Mouse (Mus musculus) lung, embryonic 15.5 days (tissue): ENCODE measurements at regions not wholly inside any gene's neighbourhood (a gene's known extent, or its start where the extent isn't known, plus 50 kb on each side); places are given as distances from the start of the nearest gene placed in this dataset.

Experiments
- ATAC-seq: fragments of 200-750 bp; cut with Nextera tagmentation; 2 replicates; pipeline ENCODE4 v1.8.0; 2017; ENCODE audit warnings: moderate number of reproducible peaks, borderline replicate concordance; ENCODE audit not compliant: low FRiP score, low TSS enrichment; ENCODE audit errors: extremely low read depth
- H3K27ac ChIP-seq: fragments of 300-500 bp; sonication (generic); 2 replicates; pipeline ENCODE4 v1.5.1; 2015; ENCODE audit warnings: moderate library complexity, mild to moderate bottlenecking, inconsistent platforms
- H3K27me3 ChIP-seq: fragments of 300-500 bp; sonication (generic); 2 replicates; pipeline ENCODE4 v1.6.1; 2015; ENCODE audit warnings: inconsistent platforms
- H3K36me3 ChIP-seq: fragments of 300-500 bp; sonication (generic); 2 replicates; pipeline ENCODE4 v1.6.1; 2015; ENCODE audit warnings: inconsistent platforms
- H3K4me1 ChIP-seq: fragments of 300-500 bp; sonication (generic); 2 replicates; pipeline ENCODE4 v1.6.1; 2015; ENCODE audit warnings: inconsistent platforms
- H3K4me2 ChIP-seq: fragments of 300-500 bp; sonication (generic); 2 replicates; pipeline ENCODE4 v1.6.1; 2015; ENCODE audit warnings: inconsistent platforms, mild to moderate bottlenecking, moderate library complexity
- H3K4me3 ChIP-seq: fragments of 300-500 bp; sonication (generic); 2 replicates; pipeline ENCODE4 v1.5.1; 2015; ENCODE audit warnings: mild to moderate bottlenecking, inconsistent platforms
- H3K9ac ChIP-seq: fragments of 300-500 bp; sonication (generic); 2 replicates; pipeline ENCODE4 v1.6.1; 2015; ENCODE audit warnings: inconsistent platforms
- H3K9me3 ChIP-seq: fragments of 300-500 bp; sonication (generic); 2 replicates; pipeline ENCODE4 v1.6.1; 2016; ENCODE audit warnings: inconsistent platforms
- WGBS: fragments of 180-500 bp; shearing (Covaris S2); methylation state at CpG from one replicate; pipeline ENCODE4 v1.1.7; 2015; 5-methylcytosine and 5-hydroxymethylcytosine counted together

GRCm38 (mm10) chr10:17114805-17115204, 608.2 kb upstream of the Cited2 start:
- Histone ChIP-seq H3K27me3 (no peaks in the 10 kb centered on the region), H3K9ac (no peak overlapping the region), H3K4me1 (no peaks in the 10 kb centered on the region), H3K9me3 (no peaks in the 10 kb centered on the region), H3K36me3 (no peaks in the 10 kb centered on the region), H3K4me3 (no peak overlapping the region), H3K4me2 (no peak overlapping the region), H3K27ac (no peak overlapping the region)
- WGBS = 90% methylated on average over 4 of the region's 4 CpGs
- ATAC-seq = no peak

GRCm38 (mm10) chr10:17129391-17130163, 593.4 kb upstream of the Cited2 start:
- Histone ChIP-seq H3K9me3 (no peaks in the 10 kb centered on the region; the same call in 1 of the 2 replicates), H3K4me3 (no peak overlapping the region), H3K27me3 (no peaks in the 10 kb centered on the region), H3K27ac (no peak overlapping the region), H3K9ac (no peak overlapping the region), H3K4me1 (0 out of 2 replicates have a peak, but pooled peaks cover 8% of the 10 kb centered on the region), H3K4me2 (no peak overlapping the region), H3K36me3 (no peaks in the 10 kb centered on the region)
- WGBS = 90% methylated on average over 4 of the region's 4 CpGs
- ATAC-seq = no peak

- Histone ChIP-seq H3K4me1 (0 out of 2 replicates have a peak, but pooled peaks cover 8% of the 10 kb centered on the region), H3K27me3 (no peaks in the 10 kb centered on the region), H3K4me2 (no peak overlapping the region), H3K27ac (no peak overlapping the region), H3K36me3 (no peaks in the 10 kb centered on the region), H3K9me3 (no peaks in the 10 kb centered on the region), H3K4me3 (no peak overlapping the region), H3K9ac (no peak overlapping the region)
- 72% methylated on average over 1 of the region's 1 CpGs for WGBS
- ATAC-seq = no peak
These were observed 592.4 kb upstream of the Cited2 start for GRCm38 (mm10) chr10:17130661-17131060.

DNA sequence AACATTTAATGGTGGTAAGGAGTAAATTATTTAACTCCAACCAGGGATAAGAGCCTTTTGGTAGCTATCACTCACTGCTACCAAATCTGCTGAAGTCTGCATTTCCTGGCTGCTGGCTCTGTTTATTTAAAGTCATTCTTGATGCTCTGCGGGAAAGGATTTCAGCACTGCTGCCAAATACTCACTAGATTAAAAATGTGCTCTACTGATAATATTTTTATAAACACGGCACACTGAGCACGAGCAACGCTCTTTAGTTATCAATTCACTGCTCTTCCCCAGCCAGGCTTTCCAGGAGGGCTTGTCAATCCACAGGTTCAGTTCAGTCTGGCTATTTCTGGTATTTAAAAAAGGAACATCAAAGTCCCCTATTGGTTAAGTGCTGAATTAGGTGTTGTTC, 591.3 kb upstream of the Cited2 start:
- Histone ChIP-seq H3K4me2 (no peak overlapping the region), H3K36me3 (no peaks in the 10 kb centered on the region), H3K4me3 (no peak overlapping the region), H3K27ac (peak overlapping the region; percentile 1; the same call in 1 of the 2 replicates), H3K27me3 (no peaks in the 10 kb centered on the region), H3K9ac (no peak overlapping the region), H3K9me3 (no peaks in the 10 kb centered on the region), H3K4me1 (0 out of 2 replicates have a peak, but pooled peaks cover 8% of the 10 kb centered on the region)
- 6% methylated on average over 4 of the region's 4 CpGs for WGBS
- peak; percentile 74; the same call in 1 of the 2 replicates for ATAC-seq

DNA sequence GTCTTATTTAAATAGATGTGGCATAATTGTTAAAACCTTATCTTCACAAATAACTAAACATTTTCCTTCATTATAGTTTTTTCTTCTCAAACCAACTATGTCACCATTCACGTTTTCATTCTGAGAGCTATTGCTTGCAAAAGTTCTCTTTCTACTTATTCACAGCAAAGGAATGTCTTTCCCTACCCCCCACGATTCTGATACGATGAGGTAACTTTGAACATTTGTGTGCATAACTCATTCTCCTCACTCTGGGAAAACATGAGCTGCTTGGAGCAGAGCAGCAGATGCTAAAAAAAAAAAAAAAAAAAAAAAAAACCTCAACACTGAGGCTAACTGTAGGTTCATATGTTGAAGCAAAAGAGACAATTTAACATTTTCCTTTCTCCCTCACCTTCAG, 547.6 kb upstream of the Cited2 start:
- Histone ChIP-seq H3K4me2 (no peak overlapping the region), H3K27ac (no peak overlapping the region), H3K9ac (no peak overlapping the region), H3K27me3 (no peaks in the 10 kb centered on the region), H3K36me3 (no peaks in the 10 kb centered on the region), H3K4me3 (no peak overlapping the region), H3K9me3 (no peaks in the 10 kb centered on the region), H3K4me1 (0 out of 2 replicates have a peak, but pooled peaks cover 2% of the 10 kb centered on the region)
- peak; percentile 42; the same call in 1 of the 2 replicates for ATAC-seq
- WGBS = 34% methylated on average over 3 of the region's 3 CpGs

DNA sequence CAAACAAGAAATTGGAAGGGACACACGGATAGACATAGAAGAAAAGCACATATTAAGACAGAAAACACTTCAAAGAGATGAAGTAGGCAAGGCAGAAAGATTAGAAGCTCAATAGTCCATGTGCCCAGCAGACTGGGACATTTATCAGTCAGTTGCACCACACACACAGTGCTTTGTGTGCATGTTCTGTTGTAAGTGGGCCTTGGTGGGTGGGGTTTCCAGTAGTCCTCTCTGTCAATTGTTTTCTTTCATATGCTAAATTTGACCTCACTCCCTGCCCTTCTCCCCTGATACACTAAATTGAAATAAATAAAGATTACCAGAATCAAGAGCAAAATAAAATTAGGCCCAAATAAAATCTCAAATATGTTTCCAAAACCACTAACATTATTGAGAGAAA, 546.0 kb upstream of the Cited2 start:
- H3K4me1 ChIP-seq = 0 out of 2 replicates have a peak, but pooled peaks cover 2% of the 10 kb centered on the region
- WGBS = 53% methylated on average over 1 of the region's 1 CpGs
- H3K27ac ChIP-seq = no peak overlapping the region
- no peaks in the 10 kb centered on the region for H3K9me3 ChIP-seq
- H3K36me3 ChIP-seq = no peaks in the 10 kb centered on the region
- ATAC-seq = no peak
- H3K4me3 ChIP-seq = no peak overlapping the region
- H3K27me3 ChIP-seq = no peaks in the 10 kb centered on the region
- H3K9ac ChIP-seq = no peak overlapping the region
- H3K4me2 ChIP-seq = no peak overlapping the region

DNA sequence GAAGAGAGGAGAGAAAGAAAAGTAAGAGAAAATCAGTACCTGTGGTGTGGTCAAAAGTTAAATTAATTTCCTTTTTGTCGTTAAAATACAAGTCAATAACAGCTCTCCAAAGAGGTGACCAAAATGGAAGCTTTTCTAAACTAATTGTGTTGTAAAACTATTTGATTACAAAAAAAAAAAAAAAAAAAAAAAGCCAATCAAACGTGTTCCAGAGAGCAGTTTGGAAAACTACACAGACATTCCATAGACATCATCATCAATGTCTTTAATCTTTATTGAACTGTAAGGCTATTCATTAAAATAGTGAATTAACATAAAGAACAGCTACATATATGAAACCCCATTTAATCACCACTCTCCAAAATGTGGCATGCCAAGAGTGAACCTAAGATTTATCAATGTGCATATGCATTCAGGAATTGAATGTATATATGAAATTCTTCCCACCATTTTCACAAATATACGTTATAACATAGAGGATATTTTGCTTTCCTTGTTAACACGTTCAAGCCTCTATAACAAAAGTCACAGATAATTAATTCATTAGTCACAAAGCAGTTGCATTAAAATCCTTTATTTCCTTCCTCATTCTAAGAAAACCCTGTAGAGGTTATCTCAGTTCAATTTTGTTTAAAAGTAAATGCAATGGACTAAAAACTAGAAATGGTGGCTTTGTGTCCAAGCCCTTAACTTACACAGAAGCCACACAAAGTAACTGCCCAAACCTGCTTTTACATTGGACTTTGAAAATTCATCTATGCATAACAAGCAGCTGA, 545.3 kb upstream of the Cited2 start:
- WGBS = 73% methylated on average over 4 of the region's 4 CpGs
- Histone ChIP-seq H3K4me1 (0 out of 2 replicates have a peak, but pooled peaks cover 2% of the 10 kb centered on the region), H3K36me3 (no peaks in the 10 kb centered on the region), H3K4me3 (no peak overlapping the region), H3K4me2 (no peak overlapping the region), H3K9ac (no peak overlapping the region), H3K27me3 (no peaks in the 10 kb centered on the region), H3K9me3 (no peaks in the 10 kb centered on the region), H3K27ac (no peak overlapping the region)
- ATAC-seq = no peak

GRCm38 (mm10) chr10:17178627-17179026, 544.4 kb upstream of the Cited2 start:
- no peak overlapping the region for H3K27ac ChIP-seq
- no peak for ATAC-seq
- H3K9ac ChIP-seq = no peak overlapping the region
- H3K9me3 ChIP-seq = no peaks in the 10 kb centered on the region
- H3K4me1 ChIP-seq = 0 out of 2 replicates have a peak, but pooled peaks cover 2% of the 10 kb centered on the region
- H3K4me2 ChIP-seq = no peak overlapping the region
- H3K36me3 ChIP-seq = no peaks in the 10 kb centered on the region
- H3K4me3 ChIP-seq = no peak overlapping the region
- no peaks in the 10 kb centered on the region for H3K27me3 ChIP-seq

DNA sequence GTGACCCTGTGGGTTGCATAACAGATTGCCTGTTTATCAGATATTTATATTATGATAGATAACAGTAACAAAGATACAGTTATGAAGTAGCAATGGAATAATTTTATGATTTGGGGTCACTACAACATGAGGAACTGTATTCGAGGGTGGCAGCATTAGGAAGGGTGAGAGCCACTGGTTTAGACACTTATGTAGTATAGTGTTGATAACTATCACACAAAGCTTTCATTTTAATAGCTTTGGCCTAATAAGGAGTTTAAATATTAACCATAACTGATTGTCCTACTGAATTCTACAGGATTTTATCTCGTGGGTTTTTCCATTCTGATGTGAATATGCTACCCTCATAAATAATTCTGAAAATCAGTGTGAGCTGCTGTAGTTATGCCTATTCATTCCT, 538.6 kb upstream of the Cited2 start:
- H3K9me3 ChIP-seq = no peaks in the 10 kb centered on the region
- 0 out of 2 replicates have a peak, but pooled peaks cover 2% of the 10 kb centered on the region for H3K4me1 ChIP-seq
- 22% methylated on average over 2 of the region's 2 CpGs for WGBS
- no peaks in the 10 kb centered on the region for H3K36me3 ChIP-seq
- no peak overlapping the region for H3K9ac ChIP-seq
- H3K4me2 ChIP-seq = no peak overlapping the region
- H3K27ac ChIP-seq = no peak overlapping the region
- no peaks in the 10 kb centered on the region for H3K27me3 ChIP-seq
- ATAC-seq = no peak
- H3K4me3 ChIP-seq = no peak overlapping the region

DNA sequence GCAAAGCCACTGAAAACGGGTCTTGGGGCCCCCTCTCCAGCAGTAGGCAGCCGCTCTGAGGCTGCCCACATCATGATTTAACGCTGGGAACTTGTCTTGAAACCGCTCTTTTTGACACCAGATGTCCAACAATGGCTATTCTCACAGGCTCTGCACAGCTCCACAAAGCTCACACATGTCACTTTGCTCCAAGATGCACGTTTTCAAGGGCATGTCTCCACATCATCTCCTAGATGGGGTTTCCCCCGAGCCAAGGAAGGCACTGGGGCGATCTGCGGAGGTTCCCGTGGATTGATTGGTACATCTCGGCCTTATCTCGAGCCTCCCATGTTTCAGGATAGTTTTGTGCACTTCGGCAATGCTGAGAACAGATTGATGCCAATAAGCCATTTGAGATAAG, 526.8 kb upstream of the Cited2 start:
- Histone ChIP-seq H3K4me1 (no peaks in the 10 kb centered on the region), H3K4me3 (no peak overlapping the region), H3K9ac (no peak overlapping the region), H3K27me3 (no peaks in the 10 kb centered on the region), H3K36me3 (no peaks in the 10 kb centered on the region), H3K9me3 (no peaks in the 10 kb centered on the region), H3K27ac (no peak overlapping the region), H3K4me2 (no peak overlapping the region)
- ATAC-seq = no peak
- WGBS = 46% methylated on average over 12 of the region's 12 CpGs

- Histone ChIP-seq H3K4me1 (no peaks in the 10 kb centered on the region), H3K27ac (no peak overlapping the region), H3K27me3 (no peaks in the 10 kb centered on the region), H3K4me2 (no peak overlapping the region), H3K9ac (no peak overlapping the region), H3K9me3 (no peaks in the 10 kb centered on the region), H3K36me3 (no peaks in the 10 kb centered on the region), H3K4me3 (no peak overlapping the region)
- ATAC-seq = no peak
- 0% methylated on average over 1 of the region's 1 CpGs for WGBS
These were observed 526.4 kb upstream of the Cited2 start for GRCm38 (mm10) chr10:17196636-17197035.
